Mouse (Mus musculus) Muller cell, postnatal 12 days (primary cell): ENCODE data around the gene Asap2.

Experiments used
- DNase-seq: peaks from one replicate; pipeline ENCODE4 v3.0.0-alpha.2; 2015; ENCODE audit errors: inconsistent ontology term

Gene Asap2

DNA sequence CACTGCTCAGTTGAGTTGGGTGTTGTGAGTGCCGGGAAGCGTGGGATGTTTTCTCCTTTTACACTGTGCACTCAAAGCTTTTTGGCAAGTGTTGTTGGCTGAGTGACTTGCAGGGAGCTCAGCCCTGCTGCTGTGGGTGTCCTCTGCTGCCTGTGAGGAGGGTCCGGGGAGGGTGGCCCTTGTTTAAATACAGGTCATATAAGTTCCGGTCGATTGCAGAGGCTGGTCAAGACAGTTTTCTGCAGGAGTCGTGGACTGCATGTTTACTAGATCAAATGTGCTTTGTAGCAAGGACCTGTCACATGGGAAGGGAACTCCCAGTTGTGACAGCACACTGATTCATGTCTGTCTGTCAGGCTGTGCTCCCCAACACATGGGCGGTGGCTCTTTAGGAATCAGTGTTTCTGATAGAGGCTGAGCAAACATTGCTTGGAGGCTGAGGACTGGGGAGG is 175.7 kb downstream of the Asap2 start:
- no peak for DNase-seq

DNA sequence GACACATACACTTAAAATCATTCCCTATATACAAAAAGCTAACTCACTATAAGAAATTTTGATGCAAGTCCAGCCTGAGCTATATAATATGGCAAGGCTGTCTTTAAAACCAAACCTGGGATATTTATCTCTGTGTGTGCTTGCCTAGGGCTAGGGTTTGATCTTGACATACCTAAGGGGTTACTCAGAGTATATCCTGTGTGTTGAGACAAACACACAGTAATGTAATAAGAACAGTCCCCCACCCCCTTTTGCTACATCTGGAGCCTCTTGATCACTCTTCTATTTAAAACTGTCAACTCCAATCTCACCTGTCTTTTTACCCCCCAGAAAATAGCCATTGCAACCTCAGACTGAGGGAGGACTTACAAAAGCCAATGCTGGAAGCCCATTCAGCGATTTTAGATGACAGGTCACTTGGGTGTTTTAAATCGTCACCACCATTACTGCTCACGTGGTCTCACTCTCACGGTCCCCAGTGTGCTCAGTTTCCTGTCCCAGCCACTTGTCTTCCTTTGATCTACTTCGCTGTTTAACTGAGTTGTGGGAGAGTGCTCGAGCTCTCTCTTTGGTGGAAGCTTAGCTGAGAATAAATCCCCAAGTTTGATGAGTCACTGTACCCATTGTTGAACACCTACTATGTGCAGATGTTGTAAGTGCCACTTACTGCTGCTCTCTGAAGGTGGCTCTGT is 176.8 kb downstream of the Asap2 start:
- DNase-seq = no peak

DNA sequence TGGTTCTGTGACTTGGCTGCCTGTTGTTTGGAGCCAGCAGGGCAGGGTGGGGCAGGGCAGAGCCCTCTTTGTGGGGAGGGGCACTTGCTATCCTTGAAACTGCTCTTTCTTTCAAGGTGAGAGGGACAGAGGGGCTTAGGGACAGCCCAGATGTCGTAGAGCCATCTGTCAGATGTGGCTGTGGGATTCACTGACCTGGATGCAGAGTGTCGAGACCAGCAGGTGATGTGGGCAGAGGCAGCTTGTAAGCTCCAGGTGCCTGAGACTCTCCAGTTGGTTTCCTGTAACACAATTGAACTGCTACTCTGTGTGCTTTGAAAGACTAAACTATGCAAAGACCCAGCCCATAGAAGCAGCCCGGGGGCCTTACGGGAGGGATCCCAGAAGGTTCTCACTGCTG is 177.5 kb downstream of the Asap2 start:
- no peak for DNase-seq

DNA sequence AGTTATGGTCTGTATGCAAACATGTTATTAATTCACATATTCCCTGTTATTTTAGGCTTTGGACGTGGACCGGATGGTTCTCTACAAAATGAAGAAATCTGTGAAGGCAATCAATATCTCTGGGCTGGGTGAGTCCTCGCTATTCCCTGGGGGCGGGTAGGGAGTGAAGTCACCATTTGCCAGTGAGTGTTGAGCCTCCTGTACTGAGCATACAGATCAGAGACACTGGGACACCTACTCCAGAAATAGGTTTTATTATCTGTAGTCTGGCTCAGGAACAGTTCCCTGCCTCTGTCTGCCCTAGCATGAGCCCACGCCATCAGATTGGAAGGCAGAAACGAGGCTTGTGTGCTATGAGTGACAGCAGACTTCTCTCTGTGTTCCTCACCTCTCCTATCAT is 177.9 kb downstream of the Asap2 start:
- no peak for DNase-seq

DNA sequence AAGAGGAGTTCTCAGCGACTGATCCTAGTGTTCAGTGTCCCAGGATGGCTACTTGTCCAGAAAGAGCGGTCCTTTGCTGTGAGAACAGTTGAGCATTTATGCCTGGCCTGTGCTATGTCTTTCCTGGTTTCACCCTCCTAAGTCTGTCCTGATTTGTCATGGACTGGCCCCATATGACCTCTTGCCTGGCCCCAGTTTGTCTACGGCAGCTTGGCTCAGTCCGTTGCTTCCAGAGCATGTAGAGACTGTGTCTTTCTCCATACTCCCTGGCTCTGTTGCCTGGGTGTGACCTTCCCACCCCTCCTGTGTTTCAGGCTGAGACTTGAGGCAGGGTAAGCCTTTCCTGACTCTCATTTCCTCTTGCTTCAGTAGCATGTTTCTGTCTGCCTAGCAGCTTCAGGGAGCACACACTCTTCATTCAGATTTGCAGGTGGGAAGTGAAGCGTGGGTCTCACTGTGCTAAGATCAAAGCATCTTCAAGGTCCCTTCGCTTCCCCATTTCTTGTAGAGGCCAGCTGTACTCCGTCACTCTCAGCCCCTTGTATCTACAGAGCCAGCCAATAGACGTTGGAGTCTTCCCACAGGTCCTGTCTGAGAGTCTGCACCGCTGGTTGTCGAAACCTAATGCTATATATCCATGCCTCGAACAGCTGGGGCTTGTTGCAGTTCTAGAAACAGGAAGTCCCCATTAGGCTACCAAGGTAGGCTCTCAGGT is 181.7 kb downstream of the Asap2 start:
- no peak for DNase-seq

DNA sequence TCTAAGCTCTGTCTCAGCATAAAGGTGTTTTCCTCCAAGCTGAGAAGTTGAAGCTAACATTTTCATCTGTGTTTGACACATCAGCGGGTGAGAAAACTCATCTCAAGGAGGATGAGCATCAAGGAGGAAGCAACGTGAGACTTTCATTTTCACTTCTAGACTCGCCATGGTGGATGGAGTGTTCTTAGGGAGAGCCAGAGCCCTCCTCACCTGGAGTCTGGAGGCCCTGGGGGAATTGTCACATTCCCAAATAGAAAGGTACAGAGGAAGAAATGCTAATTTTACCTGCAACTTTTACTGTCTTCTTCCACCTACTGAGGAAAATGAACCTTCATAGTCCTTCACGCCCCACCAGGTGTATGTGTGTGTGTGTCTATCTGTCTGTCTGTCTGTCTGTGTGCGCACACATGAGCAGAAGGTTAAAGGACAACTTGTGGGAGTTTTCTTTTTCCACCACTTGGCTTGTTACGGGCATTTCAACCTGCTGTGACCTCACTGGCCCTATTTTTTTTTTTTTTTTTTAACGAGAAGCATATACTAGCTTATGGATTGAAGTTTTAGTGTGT is 183.7 kb downstream of the Asap2 start:
- DNase-seq = no peak

DNA sequence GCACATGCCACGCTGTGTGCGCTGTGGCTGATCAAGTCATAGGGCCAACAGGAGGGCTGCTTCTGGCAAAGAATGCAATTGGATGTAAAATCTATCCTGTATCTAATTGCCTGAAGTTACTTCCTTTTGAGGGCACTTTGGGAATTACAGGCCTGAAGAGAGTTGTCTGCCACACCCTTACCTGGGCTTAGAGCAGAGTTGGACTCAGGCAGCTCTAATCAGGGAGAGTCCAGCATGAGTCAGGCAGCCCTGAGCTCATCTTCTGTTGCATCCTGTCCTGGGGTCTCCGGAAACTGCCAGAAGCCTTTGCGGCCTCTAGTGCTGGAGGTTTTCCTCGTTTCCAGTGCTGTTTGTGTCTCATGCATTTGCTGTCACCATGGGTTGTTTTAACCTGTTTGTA is 186.1 kb downstream of the Asap2 start:
- no peak for DNase-seq

DNA sequence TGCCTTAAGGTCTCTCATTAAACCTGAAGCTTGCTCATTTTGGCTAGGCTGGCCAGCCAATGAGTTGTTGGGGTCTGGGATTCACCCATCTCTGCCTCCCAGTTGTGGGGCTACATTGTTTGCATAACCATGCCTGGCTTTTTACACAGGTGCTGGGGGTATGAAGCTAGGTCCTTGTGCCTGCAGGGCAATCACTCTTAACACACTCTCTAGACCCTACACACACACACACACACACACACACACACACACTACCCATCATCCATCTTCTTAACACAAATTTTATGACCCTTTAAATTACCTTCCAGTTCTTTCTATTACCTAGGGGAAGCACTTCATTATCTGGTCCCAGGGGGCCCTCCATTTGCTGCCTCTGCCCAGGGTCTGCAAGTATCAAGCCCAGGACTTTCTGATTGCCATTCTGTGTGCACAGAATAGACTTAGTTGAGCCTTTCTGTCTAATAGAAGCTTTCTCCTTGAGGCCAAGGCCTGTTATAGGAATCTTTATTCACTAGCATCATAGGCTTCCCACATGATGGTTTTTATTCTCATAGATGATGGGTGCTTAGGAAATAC is 187.0 kb downstream of the Asap2 start:
- DNase-seq = no peak

DNA sequence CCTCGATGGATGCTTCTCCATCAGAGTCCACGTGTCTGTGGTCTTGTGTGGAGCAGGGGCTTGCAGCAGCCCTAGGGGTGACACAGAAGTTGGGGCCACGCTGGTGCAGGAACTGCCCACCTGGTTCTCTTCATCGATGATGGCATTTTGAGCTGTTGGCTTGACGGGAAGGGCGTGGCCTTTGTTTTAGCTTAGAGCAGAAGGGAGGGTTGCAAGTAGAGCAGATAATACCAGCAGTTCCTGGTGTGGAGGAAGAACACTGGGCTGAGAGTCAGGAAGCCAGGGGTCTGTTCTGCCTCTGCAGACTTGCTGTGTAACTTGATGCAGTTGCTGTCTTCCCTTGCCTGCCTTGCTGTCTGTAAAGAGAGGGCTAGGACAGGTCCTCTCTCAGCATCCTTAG is 189.8 kb downstream of the Asap2 start:
- no peak for DNase-seq

DNA sequence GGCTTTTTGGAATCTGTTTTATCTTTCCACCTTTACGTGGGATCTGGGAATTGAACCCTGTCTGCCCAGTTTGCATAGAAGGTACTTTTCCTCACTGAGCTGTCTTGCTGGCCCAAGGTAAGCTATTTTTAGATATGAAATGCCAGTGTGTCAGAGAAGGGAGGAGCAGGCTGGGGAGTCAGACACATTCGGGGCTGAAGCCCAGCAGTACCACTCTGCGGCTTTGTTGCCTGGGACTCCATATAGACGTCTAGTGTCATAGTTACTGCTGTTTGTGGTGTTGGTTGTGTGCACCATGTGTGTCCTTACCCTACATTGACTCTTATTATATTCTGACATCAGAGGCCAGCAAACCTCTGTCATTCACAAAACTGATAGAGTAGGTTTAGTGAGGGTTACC is 192.5 kb downstream of the Asap2 start:
- DNase-seq = no peak

DNA sequence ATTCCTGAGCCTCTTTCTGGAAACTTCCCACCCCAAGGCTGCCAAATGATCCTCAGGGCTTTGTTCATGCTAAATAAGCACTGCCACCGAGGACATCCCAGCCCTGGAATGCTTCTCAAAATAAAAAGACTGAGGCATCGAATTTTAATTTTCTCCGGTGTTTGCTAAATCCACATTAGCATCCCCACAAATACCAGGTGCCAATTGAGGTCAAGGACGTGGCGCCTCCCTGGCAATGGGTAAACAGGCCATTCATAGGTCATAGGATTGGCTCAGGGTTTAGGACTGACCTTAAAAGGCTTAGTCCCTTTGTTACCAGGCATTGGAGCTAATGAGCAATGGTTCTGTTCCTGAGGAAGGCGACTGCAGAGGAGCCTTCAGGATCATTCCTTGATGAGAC is 193.1 kb downstream of the Asap2 start:
- peak; percentile 64 for DNase-seq

DNA sequence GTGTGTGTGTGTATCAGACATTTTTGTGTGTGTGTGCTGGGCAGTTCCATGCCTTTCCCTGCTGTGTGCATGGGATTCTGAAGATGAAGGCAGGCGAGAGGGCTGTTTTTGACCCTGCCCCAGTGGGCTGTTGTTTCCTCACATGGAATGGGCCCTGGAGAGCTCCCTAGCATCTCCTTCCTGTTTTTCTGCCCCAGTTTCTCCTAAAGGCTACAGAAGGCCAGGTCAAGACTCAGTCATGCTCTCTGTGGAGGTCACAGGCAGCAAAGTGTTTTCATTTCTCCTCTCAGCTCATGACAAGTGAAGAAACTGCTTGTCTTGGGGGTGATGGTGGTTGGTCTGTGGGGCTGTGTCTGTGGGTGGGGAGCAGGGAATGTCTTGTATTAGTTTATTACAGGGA is 195.9 kb downstream of the Asap2 start:
- no peak for DNase-seq

DNA sequence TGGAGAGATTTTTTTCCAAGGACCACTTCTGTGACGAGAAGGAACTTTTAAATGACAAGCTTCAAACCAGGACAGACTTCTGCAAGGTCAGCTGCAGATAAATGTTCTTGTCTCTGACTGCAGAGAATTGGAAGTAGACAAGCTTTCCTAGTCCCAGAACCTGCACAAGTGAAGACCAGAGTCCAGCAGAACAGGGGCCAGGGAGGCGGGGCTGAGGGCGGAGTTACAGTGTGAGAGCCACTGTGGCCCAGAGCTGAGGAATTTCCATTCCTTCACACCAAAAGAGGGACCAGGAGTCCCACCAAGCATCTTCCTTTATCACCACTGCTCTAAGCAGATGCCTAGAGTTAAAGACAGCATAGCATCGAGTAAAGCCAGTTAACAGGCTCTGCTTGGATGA is 198.6 kb downstream of the Asap2 start:
- DNase-seq = peak; percentile 37

DNA sequence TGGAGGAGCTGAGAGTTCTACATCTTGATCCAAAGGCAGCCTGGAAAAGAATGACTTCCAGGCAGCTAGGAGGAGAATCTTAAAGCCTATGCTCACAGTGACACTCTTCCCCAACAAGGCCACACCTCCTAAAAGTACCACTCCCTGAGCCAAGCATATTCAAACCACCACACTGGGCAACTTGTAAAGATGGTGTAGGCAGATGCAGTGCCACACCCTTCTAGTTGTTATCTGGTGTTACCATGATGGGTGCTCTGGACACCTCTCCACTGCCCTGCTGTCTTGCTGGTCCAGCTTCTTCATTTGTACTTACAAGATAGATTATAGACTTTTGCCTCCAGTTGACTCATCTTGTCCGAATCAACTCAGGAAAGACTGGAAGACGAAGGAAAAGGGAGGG is 201.3 kb downstream of the Asap2 start:
- DNase-seq = no peak

DNA sequence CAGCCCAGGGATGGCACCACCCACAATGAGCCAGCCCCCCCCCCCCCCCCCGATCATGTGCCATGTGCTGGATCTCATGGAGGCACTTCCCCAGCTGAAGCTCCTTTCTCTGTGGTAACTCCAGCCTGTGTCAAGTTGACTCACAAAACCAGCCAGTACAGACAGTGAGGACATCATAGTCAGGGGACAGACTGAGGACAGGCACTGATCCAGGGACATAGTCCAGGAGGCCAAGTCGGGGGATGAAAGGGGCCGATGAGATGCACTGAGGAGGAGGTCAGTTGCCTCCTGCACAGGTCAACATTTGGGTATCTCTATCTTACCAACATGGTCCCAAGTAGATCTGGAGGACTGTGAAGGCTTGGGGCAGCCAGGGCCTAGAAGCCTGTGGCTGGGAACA is 205.2 kb downstream of the Asap2 start:
- DNase-seq = no peak

DNA sequence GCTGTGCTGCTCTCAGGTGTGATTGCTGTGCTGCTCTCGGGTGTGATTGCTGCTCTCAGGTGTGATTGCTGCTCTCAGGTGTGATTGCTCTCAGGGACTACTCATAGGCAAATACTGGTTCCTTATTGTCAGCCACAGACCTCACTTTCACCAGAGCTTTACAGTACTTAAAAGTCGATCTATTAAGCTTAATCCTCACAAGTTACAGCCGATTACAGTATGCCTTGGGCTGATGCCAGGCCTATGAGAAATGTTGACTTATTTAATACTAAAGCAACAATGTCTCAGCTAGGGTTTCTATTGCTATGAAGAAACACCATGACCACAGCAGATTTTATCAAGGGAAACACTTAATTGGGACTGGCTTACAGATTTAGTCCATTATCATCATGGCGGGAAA is 206.2 kb downstream of the Asap2 start:
- no peak for DNase-seq

DNA sequence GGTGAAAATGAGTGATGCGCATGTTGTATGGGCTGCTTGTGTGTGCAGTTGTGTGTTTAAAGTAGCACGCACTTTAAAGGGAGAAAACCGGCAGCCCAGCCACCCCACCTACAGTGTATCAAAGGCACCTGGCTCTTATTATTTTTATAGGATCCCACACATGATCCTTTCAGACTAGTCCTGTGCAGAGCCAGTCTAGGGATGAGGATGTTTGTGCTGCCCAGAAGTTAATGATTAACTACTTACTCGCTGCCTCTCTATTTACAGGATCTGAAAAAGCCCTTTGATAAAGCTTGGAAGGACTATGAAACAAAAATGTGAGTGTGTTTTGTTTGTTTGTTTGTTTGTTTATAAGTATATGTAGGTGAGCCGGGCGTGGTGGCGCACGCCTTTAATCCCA is 210.4 kb downstream of the Asap2 start:
- no peak for DNase-seq

DNA sequence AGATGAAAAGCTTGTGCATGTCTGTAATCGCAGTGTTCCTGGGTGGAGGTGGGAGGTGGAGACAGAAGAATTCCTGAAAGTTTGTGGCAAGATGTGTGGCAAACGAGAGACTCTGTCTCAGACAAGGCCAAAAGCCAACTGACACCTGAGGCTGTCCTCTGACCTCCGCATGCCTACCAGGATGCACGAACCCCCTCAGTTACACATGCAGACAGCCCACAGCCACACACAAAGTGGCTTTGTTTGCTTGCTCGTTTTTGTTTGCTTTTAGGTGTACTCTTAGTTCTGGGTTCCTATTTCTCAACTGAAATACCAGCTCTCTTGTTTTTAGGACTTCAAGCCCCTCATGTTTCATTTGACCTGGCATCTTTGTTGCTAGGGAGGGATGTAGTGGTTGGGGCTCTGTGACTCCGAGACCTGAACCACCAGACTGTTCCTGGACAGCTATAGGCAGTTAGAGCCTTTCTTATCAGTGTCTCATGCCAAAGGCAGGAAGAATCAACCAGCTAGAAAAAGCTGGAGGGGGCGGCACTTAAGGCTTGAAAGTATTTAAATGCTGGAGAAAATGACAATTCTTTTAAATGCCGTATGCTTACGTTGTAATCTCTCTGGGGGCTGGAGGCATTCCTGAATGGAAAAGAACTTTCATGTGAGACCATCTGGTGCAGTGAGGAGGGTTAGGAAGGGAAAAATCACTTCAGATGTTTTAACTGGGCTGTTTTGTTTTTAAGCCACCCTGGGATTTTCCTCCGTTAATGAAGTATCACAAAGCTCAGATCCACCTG is 211.4 kb downstream of the Asap2 start:
- no peak for DNase-seq

DNA sequence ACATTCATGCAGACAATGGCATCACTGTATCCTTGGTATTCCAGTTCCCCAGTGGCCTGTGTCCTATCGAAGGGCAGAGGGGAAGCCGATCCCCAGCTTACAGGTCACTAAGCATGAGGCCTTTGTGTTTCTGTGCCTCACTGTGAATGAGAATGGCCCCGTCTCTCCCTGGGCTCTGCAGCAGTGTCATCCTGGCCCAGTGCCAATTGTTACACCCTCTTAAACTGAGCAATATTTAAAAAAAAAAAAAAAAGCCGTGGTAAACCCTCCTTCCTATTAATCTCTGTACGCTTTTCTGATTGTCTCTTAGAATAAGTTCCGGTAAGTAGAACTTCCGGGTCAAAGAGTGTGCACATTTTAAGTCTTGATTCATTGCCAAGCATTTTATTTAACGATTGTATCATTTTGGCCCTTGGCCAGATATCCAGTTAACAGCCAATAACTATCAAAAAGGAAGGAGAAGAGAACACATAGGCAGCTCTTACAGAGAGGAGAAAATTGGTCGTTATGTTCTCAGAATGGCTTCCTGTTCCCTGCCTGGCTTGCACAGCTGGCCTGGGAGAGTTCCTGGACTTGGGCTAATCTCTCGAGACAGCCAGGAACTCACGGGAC is 214.5 kb downstream of the Asap2 start:
- DNase-seq = peak; percentile 87

DNA sequence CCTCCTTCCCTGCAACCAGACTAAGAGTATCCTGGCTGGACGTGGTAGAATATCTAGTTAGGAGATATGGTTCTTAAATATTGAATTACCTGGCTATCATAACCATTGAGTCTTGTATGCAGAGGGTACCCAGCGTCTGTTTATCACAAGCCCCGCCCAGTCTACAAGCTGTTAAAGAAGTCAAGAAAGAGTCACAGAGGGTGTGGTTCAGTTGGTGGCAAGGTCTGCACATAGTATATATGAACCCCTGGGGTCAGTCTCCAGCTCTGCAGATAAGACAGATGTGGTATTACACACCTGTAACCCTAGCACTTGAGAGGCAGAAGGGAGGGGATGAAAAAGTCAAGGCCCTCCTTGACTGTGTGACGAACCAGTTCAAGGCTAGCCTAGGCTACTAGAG is 215.5 kb downstream of the Asap2 start:
- no peak for DNase-seq

DNA sequence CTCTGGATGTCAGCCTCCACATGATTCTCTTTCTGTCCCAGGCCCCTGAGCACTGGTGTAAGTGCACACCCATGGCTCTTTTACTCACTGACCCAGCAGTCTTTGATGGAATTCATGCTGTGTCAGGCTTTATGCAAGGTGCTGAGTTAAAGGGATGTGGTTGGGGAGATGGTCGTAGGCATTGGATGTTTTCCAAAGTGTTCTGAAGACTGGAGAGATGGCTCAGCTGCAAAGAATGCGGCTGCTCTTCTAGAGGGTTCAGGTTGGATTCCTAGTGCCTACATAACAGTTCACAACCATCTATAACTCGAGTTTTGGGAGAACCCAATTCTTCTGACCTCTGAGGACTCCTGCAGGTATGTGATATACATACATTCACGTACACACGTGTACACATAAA is 217.2 kb downstream of the Asap2 start:
- peak; percentile 67 for DNase-seq
